Mouse (Mus musculus): ENCODE results near the gene Slc45a2. TPM values are rescaled to one million over a fixed set of nuclear protein-coding genes. Genes with fewer than 3 reads are reported as not detected.

Slc45a2 gene
- total RNA-seq (2023): under 1 TPM in 1 of 2 experiments, not detected in 1; 0.18 TPM

DNA sequence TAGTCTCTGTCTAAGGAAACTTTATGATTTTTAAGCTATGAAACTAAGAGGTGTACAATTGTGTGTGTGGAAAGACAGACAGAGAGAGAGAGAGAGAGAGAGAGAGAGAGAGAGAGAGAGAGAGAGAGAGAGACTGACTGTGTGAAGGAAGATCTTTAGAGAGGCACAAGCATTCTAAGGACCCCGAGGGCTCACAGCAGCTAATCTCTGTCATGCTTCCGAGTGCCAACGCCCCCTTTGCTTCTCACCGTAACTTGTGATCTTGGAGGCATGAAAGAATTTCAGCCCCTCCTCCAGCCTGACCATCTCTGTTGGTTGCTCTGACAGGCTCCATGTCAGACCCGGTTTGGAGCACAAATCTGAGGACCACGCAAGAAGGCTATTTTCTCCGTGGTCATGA, at the start of gene Slc45a2:
TSS of gene Slc45a2 (plus strand) at position 301 of the 400 bp plus-strand sequence.

GRCm38 (mm10) chr15:10951951-10952759, 48.4 kb upstream of the Slc45a2 start, which contains the start of gene C1qtnf3:
Gene C1qtnf3, plus strand, starts transcription at chr15:10952332.

GRCm38 (mm10) chr15:10981377-10982063, 19.0 kb upstream of the Slc45a2 start, which contains the start of gene Amacr:
Gene Amacr, plus strand, starts transcription at chr15:10981756.

GRCm38 (mm10) chr15:11037711-11038110, 37.2 kb downstream of the Slc45a2 start, which contains the start of gene Rxfp3:
Gene Rxfp3, minus strand, starts transcription at chr15:11037991.

DNA sequence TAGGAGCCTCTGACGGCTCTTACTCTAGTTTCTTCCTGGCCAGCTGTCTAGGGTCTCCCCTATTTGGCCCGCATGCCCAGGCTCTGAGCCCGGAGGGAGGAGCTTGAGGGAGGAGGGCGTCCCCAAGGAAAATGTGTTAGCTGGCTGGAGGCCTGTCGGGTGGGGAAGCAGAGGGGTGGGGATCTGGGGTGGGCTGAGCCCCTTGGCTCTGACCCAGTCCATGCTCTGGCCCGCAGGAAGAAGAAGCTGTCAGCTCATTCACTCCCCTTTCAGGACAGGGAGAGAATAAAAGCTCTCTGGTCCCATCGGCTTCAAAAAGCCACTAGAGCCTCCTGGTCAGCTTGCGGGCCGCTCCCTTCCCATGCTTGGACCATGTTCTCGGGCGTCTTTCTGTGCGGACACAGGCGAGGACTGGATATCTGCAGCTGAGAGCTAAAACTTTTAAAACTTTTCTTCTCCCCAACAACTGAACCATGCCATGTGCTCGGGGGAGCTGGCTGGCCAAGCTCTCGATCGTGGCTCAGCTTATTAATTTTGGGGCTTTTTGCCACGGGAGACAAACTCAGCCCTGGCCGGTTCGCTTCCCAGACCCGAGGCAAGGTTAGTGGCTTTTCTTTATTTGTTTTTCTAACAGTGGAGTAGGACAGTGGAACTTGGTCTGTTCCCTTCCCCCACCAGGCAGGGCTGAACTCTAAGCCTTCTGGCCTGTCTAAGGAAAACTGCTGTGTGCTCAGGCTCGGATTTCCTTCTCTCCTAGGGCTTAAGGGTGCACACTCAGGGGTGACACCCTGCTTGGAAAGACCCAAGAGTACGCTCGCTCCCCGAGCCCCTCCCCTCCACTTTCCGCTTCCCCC, 64.3 kb downstream of the Slc45a2 start, which contains the start of gene Adamts12:
TSS of gene Adamts12 (plus strand) at position 233 of the 854 bp plus-strand sequence.

Other genes starting within 250 kb of the Slc45a2 start
- gene C1qtnf3, start 48.4 kb upstream of the Slc45a2 start, total RNA-seq (2023): not detected
- 1 to 10 TPM; 3.5 to 3.9 TPM for gene Amacr, start 19.0 kb upstream of the Slc45a2 start, total RNA-seq (2023)
- gene Rxfp3, start 37.3 kb downstream of the Slc45a2 start, total RNA-seq (2023): not detected
- gene Adamts12, start 64.1 kb downstream of the Slc45a2 start, total RNA-seq (2023): not detected